Mouse (Mus musculus) large intestine, adult 2 months (tissue): ENCODE measurements around the gene Socs5. TPM values are rescaled to one million over a fixed set of nuclear protein-coding genes. Genes with fewer than 3 reads are reported as not detected.

ENCODE experiments used
- DNase-seq: peaks from one replicate; pipeline ENCODE4 v3.0.0-alpha.2; 2012; ENCODE audit warnings: low read depth, low spot score
- WGBS: fragments of 180-500 bp; shearing (Covaris S2); methylation state at CpG from one replicate; pipeline ENCODE4 v1.1.7; 2018; 5-methylcytosine and 5-hydroxymethylcytosine counted together
- polyA plus RNA-seq: library from polyadenylated mRNA; depleted of rRNA; stranded (reverse); fragments of >200 nt; gene quantifications from 2 replicates; pipeline ENCODE4 v1.2.3, GENCODE M21; 2012

Socs5 gene
- polyA plus RNA-seq, 1 experiment, result 3.7 TPM

DNA sequence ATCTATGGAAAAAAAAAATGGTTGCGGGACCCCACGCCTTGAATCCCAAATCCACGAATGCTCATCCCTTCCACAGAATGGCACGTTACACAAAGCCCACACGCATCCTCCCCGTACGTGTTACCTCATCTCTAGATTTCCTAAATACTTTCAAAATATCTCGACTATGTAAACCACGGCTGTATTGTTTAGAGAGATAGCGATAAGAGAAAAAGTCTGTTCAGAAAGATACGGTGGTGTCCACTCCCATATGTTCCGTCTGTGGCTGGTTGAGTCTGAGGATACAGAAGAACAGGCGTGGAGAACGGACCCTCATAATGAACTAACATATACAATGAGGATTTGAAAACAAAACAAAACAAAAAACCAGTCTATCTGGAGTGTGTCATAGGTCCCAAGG lies 51.1 kb downstream of the Socs5 start:
- 86% methylated on average over 14 of the region's 14 CpGs for WGBS
- DNase-seq, result no peak

DNA sequence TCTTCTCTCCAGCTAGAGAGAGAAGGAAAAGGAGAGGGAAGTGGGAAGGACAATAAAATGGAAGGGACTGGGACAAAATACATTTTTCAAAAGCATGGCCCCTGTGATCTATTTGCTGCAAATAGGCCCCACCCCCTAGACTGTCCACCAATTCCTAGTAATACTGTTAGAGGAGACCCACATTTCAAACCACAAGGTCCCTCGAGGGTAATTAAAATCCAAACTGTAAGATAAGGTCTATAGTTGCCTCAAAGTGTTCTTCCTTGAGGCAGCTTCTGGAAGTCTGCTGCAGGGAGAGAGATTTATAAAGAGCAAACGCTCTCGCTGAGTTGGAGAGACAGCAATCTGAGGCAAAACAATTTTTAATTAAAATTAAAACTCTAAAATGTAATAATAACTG lies 52.8 kb downstream of the Socs5 start:
- DNase-seq, result no peak
- whole genome bisulfite sequencing, result 75% methylated on average over 3 of the region's 3 CpGs

DNA sequence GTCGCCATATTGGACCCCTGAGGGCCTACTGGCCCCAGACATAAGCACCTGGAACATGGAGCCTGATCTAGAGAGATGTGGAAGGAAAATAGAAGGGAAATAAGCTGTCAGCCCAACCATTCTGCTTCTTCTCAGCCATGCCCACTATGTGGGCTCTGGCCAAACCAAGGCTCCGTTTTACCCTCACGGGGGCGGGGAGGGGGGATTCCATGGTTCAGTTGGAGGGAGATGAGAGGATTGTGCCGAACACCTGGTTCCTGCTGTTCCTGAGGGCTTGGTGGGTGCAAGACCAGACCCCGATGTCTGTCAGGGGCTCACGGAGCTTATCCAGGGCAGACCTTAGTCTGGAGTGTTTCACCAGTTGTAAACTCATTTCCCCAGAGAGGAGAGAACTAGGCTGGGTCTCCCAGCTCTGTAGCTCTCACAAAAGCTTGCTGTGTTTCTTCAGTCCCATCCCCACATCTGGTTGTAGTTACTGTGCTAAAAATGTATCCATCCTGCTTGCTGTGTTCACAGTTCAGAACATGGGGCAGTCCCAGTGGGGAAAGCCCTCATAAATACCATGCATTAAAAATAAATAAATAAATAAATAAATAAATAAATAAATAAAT lies 56.9 kb downstream of the Socs5 start:
- 77% methylated on average over 7 of the region's 7 CpGs for WGBS
- DNase-seq, result no peak

- WGBS, result 96% methylated on average over 5 of the region's 5 CpGs
- no peak for DNase-seq
These were observed 59.9 kb downstream of the Socs5 start for GRCm38 (mm10) chr17:87167407-87167806.

DNA sequence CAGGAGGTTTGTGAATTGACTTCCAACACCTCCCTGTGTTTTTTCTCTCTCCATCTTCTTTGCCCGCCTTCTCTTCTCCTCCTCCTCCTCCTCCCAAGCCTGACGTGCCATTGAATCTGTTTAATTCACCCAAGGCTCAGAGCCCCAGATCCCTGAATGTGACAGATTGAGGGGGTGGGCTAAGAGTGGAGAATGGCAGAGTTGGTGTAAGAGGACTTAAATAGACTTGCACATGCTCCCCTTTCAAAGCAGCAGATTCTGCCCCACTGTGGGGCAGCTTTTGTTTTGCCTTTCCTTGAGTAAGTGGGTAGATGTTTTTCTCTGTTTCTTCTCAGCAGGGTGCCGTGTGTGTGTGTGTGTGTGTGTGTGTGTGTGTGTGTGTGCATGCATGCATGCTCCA lies 61.6 kb downstream of the Socs5 start:
- WGBS, result 79% methylated on average over 3 of the region's 3 CpGs
- no peak for DNase-seq

DNA sequence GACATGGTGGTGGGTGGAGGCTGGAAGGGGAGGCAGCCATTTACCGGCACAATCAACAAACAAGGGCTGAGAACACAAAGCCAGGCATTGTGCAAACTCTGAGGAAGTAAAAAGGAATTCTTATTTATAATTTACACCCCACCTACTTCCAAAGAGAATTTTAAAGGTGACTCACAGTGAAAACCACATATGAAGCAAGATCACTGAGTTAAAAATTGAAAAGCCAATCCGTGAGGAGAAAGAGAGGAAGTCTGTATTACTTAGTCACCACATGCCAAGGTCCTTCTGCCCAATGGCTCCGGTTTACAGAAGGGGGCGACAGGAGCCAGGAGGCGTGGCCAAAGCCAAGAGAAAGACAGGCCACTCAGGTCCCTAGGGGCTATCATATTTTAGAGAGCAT lies 62.9 kb downstream of the Socs5 start:
- DNase-seq, result no peak
- WGBS, result 24% methylated on average over 5 of the region's 5 CpGs

DNA sequence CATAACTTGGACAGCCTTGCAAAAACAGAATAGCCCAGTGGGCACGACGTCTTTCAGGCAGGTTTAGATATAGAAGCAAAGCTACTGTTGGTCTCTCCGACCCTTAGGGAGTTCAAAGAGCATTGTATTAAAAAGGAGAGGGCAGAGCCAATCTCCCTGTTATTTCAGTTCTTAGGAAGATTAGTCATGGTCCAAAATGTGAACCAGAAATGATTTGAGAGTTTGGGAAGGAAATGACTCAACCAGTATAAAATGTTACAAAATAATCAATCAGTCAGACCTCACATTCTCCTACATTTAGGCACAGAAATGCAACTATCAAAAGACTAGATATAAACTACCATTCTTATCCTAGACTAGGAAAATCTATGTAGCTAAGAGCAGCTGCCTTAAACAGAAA lies 64.6 kb downstream of the Socs5 start:
- no peak for DNase-seq
- WGBS, result 79% methylated on average over 3 of the region's 3 CpGs

DNA sequence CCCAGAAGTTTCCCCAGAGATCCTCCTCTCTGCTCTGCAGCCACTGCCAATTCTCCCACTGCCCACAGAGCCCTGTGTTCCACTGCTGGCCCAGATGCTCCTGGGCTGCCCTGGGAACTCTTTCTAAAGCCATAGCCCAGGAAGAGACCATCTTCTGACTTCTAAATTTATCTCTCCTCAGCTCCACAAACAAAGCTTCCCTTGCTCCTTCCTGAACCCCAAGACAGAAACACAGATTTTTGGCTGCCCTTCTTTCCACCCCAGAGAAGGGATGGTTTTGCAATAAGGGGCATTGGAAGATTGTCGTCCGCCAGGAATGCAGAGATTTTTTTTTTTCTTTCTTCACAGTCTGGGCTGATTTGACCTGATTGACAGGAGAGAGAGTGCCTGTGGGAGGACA lies 66.5 kb downstream of the Socs5 start:
- no peak for DNase-seq
- WGBS, result 59% methylated on average over 2 of the region's 2 CpGs

DNA sequence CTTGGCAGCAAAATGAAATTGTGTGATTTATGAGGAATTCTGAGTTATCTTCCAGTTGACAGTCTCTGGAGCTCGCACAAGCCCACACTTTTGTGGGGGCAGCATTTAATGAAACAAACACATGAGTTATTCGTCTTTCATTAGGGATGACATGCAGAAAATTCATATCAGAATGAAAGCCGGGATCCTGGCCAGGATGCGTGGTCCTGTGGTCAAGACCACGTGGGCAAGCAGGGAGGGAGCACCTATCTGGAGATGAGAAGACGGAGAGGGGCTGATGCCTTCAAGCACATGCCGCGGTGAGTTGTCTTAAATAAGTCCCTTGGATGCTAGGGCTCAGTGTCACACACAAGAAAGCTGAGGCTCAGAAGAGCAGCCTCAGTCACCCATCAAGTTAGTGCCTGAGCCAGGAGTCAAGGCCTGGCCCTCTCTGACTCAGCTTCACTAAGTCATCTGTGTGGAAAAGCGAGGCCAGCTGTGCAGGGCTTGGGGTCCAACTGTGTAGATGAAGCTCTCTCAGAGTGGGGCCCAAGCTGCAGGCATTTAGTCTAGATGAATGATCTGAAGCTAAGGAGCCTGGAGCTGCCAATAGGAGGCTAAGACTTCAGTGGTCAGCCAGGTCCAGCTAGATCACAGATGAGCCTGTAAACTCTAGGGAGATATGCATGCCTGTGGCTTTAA lies 67.3 kb downstream of the Socs5 start:
- DNase-seq, result no peak
- WGBS, result 79% methylated on average over 9 of the region's 9 CpGs

DNA sequence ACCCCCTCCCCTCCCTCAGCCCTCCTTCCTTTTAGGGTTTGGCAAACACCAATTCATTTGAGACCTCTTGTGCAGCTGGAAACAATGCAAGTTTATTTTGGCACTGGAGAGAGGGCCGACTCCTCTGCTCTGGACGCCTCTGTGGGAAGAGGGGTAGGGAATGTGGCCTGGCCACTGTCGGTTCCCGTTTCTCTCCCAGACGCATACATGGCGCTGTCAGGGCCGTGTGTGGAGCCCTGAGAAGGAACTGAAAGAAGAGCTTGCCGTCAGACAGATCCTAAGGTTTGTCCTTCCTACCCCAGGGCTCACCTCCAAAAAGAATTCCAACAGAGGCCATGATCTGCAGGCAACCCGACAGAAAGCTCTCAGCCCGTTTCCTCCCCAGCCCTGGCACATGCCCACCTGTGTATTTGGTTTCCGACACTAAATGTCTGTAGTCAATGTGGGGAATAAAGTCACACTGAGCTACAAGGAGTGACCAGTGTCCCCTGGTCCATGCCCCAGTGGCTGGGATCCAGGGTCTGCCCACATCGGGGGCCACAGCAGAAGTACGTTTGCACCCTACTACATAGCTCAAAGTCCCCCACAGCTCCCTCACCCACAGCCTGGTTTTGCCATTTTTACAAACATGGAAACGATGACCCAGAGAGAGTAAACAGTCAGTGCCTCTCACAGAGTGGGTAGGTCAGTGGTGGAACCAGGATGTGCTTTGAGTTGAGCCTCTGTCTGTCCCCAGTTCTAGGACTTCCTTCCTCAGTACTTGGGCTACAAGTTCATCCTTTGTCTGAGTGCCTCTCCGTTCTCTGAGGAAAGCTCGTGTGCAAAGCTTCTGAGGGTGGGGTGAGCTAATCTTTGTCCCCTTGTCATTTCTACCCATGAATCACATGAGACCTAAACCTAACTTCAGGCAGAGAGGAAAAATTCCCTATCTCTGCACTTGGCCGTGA lies 68.9 kb downstream of the Socs5 start:
- 50% methylated on average over 17 of the region's 17 CpGs for WGBS
- DNase-seq, result no peak

DNA sequence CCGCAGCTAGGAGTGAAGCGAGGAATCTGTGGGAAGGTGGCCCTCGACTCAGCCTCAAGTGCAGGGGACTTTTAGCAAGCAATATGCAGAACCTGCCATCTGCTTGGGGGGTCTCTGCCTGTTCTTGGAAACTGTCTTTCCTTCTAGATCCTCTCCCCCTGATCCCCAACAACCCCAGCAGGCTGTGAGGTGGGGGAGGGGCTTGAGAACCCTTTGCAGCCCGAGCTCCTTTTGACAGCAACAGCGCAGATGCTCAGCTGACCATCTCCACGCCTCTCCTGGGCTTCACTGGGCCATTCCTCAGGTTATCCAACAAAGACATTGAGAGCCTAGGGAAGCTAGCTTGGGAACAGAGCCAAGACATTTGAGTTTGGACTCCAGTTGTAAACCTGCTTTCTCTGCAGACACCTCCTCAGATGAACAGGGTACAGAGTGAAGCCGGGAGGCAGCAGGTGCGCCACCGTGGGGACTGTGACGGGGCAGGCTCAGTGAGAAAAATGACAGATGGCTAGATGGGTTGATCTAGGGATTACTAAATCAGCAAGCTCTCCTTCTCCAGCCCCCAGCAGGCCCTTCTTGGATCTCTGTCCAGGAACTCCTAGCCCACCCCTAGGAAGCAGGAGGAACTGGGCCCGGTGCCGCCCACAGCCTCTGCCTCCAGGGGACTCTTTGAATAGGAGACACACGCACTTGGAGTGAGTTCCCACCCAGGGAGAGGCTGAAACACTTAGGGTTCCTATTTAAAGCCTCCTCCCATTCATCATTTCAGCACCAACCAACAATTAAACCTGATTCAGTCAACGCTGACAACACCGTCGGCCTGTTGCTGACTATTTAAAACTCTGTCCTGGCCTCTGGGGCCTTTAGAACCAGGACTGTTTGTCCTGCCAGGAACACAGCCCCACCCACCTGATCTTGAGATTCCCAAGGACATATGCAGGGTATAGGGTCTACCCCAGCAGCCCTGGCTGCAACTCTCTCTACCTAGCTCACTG lies 71.4 kb downstream of the Socs5 start:
- no peak for DNase-seq
- WGBS, result 55% methylated on average over 16 of the region's 16 CpGs

DNA sequence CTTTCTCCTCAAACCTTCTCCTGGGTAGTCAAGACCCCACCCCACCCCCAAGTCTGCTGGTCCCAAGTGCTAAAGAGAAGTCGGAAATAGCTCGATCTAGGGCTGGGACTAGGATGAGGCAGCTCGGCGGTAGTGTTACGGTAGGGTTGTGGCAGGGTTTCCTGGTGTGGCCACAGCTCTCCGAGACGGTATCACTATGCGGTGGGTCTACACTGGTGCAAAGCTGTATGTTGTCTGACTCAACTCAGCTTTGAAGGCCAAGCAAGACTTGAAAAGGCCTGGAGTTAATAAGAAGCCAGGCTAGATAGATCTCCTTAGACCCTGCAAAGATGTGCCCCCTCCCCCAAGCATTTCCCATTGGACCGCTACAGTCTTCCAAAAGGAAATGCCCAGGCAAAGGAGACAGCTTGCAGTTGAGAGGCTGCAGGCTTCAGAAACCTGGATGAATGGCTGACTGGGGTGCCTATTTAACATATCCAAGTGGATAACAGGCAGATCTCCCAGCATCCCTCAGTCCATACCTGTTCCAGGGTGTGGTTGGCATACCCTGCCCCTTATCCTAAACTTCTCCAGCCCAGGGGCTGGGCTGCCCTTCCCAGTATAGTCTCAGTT lies 72.6 kb downstream of the Socs5 start:
- no peak for DNase-seq
- WGBS, result 81% methylated on average over 9 of the region's 9 CpGs

DNA sequence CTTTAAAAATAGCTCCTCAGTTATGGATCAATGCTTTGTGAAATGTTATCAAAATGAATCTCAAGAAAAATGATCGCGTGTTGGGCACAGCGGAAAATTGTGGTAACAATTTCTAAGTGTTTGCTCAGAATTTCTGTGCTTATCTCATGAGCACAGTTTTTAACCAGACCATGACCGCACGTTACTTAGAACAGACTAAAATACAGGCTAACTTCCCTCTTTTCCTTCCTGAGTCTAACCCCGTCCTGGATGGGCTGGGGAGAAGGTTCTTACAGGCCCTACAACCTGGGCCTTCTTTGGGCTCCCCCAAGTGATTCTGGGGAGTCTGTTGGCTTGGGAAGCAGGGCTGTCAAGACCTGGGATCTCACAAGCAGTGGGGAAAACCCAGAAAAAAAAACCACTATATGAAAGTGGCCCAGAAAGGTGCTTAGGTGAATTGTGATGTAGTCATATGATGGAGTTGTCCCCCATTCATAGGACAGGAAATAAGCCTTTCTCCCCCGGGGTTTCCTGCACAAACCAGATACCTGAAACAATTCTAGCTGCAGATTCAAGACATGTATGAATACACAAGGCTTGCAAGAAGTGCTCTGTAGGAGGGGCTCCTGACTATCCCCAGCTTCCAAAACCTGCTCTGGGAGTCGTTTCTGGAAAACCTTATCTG lies 74.3 kb downstream of the Socs5 start:
- no peak for DNase-seq
- WGBS, result 79% methylated on average over 8 of the region's 8 CpGs

GRCm38 (mm10) chr17:87185461-87186066 lies 78.1 kb downstream of the Socs5 start:
- DNase-seq, result no peak
- WGBS, result 63% methylated on average over 11 of the region's 11 CpGs

- DNase-seq, result no peak
- WGBS, result 91% methylated on average over 17 of the region's 17 CpGs
These were observed 79.5 kb downstream of the Socs5 start for GRCm38 (mm10) chr17:87187005-87187404.
